Mouse (Mus musculus) effector memory CD4-positive, alpha-beta T cell, adult 7 months (primary cell): Measurements from ENCODE around the gene Casz1. TPM values are rescaled to one million over a fixed set of nuclear protein-coding genes. Genes with fewer than 3 reads are reported as not detected.

ENCODE experiments used
- polyA plus RNA-seq: library from polyadenylated mRNA; unstranded; fragments of 100-300 nt; shearing (Covaris generic); gene quantifications from one replicate; pipeline ENCODE4 v1.2.1, GENCODE M21; 2017

Gene Casz1
- polyA plus RNA-seq: 11.1 TPM

DNA sequence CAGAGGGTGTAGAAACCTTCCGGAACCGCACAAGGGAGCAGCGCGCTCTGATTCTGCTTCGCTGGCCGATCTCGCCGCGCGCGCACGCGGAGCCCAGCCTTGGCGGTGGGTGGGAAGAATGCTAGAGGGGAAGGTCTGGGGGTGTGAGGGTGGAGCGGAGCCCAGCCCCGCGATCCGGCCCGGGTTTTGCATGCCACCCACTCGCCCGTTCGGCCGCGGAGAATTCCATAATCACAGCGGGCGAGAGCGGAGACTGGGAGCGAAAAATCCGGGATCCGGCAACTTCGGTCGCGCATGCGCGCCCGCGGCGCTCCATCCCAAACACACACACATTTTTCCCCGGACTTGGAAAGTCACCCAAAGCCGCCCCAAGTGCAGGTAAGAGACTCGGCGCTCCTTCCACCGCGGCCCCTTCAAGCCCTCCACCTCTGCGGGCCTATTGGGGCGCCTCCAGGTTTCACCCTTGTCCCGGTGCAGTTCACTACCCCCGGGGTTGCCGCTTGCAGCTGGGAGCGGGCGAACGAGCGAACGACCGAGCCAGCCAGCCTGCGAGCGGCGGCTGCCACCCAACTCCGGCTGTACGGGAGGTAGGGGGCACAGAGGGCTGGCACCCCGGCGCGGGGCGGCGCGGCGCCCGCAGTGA, at the start of gene Casz1:
Casz1 (plus strand) TSS at position 293 of the 643 bp plus-strand sequence.

Other genes with a start within 250 kb of the Casz1 start
- 91.6 TPM for gene Exosc10, start 246.0 kb upstream of the Casz1 start, polyA plus RNA-seq
- gene Srm, start 212.9 kb upstream of the Casz1 start, polyA plus RNA-seq: 27.3 TPM
- not detected for gene Masp2, start 201.9 kb upstream of the Casz1 start, polyA plus RNA-seq
- gene Tardbp, start 177.4 kb upstream of the Casz1 start, polyA plus RNA-seq: 230 TPM
- gene Gm572, start 161.1 kb upstream of the Casz1 start, polyA plus RNA-seq: not detected